Mouse (Mus musculus): ENCODE data around the gene Itgb2.

Itgb2 gene

GRCm38 (mm10) chr10:77530140-77530539 is at the start of gene Itgb2:
Gene Itgb2 (plus strand): TSS chr10:77530252.
- DNase-seq = peak; percentile 85

DNA sequence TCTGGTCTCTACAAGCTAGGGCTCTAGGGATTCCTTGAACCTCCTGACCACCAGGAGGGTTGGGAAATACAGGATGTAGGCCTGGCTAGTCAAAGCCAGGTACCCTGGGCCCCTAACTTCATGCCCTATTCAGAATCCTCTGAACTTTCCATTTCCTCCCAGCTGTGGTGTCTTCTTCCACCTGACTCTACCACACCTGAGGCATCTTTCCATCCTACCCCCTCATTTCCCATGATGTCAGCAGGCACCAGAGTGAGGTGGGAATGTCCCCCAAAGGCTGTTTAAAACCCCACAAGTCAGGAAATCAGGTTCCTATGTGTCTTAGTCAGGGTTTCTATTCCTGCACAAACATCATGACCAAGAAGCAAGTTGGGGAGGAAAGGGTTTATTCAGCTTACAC is 48.2 kb upstream of the Itgb2 start:
- no peak for DNase-seq

DNA sequence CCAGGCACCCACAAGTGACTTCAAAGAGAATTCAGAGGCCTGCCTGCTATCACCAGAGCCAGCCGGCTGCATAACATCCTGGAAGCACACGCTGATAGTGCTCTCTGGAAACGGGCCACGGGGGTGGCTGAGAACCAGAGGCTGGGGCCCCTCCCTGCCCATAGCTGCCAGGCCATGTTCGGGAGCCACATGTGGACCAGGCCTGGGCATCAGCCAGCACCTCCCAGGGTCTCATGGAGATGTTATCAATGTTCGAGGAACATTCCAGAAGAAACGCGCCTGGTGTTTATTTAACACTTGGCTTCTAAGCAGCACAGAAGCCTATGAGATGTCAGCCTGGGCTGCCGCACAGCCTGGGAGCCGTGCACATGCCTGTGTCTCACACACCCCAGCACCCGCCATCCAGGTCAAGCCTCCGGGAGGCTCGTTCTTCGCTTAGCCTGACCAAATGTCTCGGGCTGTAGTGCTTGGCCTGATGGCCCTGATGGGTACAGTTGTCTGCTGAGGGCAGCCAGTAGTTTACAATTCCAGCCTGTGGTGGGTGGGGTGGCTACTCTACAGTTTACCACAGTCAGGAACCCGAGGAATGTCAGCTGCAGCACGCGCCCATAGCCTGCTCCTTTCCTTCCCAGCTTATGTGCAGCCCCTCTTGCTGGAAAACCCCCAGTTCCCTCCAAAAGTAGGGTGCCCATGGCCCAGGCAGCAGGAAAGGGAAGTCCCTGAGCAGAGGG is 45.7 kb upstream of the Itgb2 start:
- no peak for DNase-seq

- no peak for DNase-seq
Measured at GRCm38 (mm10) chr10:77485786-77486185, 44.3 kb upstream of the Itgb2 start.

- DNase-seq = no peak
Measured at GRCm38 (mm10) chr10:77488168-77488567, 41.9 kb upstream of the Itgb2 start.

DNA sequence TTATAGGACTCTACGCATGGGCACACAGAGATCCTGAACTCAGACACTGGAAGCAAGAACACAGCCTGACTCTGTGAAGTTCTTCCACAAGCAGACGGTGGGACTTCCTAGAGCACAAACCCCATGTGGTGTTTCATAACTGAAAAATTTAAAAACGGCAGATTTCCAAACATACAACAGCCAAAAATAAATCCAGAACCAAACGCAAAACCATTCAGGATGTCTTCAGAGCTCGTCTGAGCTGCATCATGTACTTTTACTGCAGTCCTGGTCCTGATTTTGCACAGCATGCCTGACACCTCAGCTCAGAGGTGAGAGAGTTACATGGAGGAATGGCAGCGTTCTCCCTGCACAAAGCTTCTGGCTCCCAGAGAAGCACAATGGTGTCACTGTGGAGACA is 38.5 kb upstream of the Itgb2 start:
- DNase-seq = no peak

DNA sequence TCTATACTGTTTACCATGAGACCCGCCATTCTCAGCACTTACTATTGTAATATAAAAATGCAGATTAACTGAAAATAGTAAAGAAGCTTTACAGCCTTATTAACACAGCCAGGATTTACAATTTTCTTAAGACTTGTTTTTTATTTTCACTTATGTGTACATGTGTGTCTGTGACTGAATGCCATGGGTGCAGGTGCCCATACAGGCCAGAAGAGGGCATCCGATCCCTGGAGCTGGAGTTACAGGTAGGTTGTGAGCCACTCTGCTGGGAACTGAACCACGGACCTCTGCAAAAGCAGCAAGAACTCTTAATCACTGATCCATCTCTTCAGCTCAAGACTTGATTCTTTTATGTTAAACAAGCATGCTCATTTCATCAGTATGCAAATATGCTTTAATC is 37.2 kb upstream of the Itgb2 start:
- DNase-seq = no peak

GRCm38 (mm10) chr10:77497185-77497584 is 32.9 kb upstream of the Itgb2 start:
- no peak for DNase-seq

DNA sequence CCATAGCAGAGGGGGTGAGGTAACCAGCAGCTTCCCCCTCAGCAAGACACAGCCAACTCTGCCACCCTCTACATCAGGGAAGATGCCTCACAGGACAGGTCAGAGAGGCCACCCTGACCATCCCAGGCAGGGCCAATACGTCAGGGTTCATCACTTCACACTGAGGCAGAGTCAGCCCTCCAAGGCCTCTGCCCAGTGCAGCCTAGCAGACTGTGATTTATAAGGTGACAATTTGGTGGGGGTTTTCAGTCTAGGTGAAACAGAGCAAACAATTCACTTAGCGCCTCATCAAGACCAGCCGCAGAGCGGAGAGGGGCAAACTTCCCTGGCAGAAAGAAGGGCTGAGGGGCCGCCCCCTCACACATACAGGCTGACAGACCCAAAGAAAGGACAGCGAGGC is 31.8 kb upstream of the Itgb2 start:
- DNase-seq = no peak

GRCm38 (mm10) chr10:77500636-77501035 is 29.4 kb upstream of the Itgb2 start:
- DNase-seq = no peak

DNA sequence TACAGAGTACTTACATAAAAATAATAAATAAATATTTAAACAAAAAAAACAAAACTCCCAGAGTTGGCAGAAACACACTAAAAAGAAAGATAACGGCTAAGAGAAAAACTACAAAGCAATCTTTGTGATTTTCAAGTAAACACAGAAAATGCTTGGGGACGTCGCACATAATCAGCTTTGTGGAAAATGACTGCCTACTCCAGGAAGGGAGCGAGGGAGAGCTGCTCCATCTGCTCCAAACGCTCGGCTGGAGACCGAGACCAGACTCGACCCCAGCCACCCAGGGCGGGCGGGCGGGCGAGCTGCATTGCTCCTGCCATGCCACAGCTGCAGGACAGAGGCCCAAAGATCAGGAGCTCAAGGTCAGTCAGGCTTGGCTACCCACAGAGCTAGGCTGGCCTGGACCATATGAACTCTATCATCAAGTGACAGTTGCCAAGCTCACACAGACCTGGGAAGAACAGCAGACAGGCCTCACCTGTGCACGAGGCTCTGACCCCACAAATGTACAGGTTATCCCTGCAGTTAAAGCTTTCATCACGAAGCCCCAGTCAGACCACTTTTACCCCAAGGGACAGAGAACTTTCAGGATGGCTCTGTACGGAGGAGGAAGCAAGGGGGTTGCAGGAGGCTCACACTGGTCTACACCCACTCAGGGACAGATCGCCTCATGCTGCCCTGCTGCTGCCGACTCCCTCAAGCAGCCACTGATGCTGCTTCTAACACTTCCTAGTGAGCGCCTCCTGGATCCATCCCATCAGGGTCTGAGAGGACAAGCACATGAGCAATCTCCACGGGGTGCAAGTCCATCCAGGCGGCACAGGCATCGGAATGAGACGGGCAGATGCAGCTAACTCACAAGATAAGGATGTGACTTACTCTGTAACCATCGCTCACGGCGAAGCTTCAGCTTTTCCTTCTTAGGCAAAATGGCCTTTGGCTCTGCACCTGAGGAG is 26.8 kb upstream of the Itgb2 start:
- no peak for DNase-seq

DNA sequence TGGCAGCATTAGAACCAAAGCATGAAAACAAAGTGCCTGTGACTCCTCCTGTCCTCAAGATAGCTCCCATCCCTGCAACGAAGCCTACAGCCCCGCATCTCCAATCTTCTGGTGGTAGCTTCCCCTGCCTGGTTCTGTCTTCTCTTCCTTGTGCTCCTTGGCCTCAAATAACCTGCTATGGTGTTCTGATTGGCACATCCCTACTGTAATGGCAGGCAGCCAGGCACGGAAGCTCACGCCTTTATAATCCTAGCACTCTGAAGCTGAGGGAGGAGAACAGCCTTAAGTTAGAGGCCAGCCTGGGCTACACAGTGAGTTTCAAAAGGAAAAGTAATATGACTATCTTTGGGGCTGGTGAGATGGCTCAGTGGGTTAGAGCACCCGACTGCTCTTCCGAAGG is 25.9 kb upstream of the Itgb2 start:
- no peak for DNase-seq

GRCm38 (mm10) chr10:77506526-77506925 is 23.5 kb upstream of the Itgb2 start:
- no peak for DNase-seq

DNA sequence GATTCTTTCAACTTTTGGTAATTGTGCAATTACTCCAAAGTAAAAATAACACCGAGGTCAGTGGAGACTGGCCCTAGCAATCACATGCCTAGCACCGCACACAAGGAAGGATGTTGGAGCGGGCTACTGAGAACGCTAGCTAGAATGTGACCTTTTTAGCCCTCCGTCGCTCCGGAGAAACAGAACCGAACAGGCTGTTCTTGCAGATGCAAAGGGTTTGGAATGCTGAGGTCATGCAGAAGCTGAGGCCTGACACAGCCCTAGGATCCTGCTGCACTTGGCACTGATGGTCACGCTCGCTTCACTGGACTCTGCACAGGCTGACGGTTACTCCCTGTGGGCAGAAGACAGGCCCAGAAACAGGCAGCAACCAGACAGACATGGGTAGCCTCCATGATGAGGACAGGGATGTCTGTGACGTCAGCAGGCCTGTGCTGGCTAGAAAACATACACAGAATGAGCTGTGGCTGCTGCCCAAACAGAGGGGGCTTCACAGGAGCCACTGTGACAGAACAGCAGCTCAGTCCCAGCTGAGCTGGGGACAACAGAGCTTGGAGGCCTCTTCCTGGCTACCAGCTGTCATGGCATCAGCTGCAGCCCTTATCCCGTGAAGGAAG is 23.0 kb upstream of the Itgb2 start:
- no peak for DNase-seq

DNA sequence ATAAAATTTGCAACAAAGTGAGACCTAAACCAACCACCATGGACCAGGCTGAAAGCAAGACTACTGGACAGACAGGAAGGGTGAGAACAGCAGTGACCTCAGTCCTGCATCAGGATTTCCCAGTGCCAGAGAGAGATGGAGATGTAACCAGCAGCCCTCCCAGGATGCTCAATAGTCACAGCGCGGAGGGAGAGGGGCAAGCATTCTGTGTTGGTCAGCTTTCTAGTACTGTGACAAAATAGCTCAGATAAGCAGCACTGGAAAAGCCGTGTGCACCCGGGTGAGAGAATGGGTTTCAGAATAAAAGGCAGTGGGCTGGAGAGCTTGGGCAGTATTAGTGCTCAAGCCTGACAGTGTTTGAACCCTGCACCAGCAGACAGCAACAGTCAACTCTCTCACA is 22.3 kb upstream of the Itgb2 start:
- no peak for DNase-seq

GRCm38 (mm10) chr10:77508744-77509143 is 21.3 kb upstream of the Itgb2 start:
- DNase-seq = no peak

DNA sequence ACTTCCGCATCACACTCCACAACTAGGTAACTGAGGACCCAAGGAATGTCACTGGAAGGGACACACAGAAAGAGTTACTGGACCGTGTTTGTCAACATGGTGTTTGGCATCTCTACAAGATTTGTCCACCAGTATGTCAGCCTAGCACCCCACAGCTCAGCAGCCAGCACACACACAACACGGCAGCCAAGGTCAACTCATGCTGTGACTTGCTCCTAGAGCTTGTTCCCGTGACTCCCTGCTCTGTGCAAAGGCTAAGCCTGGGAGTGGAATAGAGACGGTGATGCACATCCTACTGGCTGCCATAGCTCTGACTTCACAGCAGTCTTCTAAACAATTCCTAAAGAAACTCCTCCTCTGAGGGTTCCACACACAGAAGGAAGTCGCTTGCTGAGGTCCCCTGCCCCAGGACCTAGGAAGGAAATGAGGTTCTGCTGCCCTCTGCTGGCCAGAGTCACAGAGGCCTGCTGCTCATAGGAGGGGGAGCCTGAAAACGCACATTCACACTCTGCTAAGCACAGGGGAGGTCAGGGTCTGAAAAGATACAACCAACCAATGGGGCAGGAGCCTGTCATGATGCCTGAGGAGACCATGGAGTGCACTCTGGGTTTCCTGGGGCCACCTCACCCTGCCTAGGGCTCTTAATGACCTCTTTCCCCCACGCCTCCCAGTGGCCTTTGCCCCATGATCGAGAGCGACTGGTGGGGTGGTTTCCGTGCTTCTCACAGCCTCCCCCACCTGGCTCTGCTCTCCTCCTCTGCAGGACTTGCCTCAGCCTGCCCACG is 20.5 kb upstream of the Itgb2 start:
- peak; percentile 94 for DNase-seq

DNA sequence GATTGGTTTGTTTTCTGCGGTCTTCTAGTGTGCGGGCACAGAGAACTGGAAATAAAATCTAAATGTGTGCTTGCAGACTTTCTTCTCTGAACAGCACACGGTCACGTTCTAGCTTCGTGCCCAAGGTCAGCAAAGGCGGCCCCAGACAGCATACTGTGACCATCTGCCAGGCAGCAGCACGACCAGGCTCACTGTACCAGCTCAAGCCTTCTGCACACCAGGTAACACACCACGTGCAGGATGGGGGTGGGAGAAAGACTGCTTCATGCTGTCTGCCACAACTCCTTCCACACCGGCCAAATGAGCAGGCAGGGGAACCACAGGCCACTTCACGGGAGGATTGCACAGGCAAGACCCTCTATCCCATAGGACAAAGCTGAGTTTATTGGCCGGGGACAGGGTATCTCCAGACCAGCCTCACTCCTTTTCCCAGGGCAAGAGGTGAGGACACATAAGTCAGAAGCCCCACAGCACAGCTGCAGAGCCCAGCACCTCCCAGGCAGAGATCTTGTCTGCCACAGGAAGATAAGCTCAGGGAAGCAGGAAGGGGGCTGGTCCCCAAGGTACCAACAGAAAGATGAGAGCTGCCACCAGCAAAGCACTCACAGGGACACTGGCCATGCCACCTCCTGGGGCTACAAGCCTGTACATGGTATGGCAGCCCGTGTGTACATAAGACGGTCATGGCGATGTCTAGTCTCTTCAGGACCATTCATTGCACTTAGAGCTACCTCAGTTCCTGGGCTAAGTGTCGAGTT is 19.6 kb upstream of the Itgb2 start:
- DNase-seq = no peak

DNA sequence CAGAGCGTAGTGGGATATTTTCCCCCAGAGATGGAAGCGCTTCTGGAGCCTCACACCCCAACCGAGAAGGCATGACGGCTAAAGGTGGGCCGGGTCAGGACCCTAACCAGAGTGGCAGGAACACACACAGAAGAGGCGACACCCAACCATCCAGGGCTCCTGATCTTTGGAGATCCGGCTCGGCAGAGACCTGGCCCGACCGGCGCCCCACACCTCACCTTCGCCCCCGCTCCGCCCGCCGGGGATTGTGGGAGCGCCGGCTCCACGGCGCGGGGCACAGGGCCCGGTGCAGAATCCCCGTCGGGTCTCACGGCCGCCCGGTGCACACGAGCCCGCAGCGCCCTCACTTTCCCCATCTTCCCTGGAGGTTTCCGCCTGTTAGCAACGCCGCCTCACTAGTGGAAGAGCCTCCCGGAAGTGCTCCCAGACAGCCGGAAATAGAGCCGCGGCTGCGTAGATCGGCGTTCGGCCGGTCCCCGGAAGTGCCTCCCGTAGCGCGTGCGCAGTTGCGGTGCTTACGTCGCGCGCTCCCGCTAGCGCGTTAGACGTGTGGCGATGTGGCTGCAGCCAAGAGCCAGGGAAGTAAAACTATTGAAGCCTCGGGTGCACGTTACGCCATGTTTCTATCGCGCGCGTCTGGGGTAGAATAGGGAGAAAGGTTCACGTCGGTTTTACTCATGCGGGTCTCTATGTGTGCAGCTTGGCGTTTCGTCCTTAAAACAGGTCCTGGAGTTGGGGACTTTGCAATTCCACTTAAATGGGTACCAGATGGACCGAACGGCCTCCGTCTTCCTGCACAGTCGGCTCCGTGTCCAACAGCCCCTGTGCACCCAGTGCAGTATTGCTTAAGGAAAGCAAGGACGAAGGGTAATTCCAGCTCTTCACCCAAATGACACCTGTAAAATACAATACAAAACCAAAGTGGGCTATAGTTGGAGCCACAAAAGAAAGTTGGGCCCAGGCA is 14.4 kb upstream of the Itgb2 start, which contains the start of gene Fam207a:
TSS of gene Fam207a (minus strand) at position 401 of the 964 bp plus-strand sequence.
- DNase-seq = peak; percentile 96

DNA sequence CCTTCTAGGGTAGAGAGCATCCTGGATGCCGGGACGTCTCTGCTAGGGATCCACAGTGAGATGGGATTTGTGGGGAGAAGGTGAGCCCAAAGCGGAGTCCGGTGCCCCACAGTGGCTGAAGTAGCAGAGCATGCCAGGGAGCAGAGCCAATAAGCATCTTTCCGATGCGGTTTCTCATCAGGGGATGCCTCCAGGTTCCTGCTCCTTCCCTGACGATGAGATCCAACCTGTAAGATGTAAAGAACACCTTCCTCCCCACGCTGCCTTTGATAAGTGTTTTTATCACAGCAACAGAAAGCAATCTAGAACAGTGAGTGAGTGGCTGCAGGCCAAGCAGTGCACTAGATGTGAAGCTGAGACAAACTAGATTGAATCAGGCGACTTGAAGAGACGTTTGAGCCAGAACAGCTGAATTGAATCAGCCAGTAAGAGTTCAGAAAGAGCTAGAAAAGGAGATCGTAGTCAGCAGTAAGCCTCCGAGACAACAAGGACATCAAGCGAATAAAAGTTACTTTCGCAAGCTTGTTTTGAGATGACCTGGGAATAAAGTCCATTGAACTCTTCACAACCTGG is 13.6 kb upstream of the Itgb2 start:
- DNase-seq = peak; percentile 41
